ENCODE assay signal across 10 mouse cellular contexts in the genomic region with DNA sequence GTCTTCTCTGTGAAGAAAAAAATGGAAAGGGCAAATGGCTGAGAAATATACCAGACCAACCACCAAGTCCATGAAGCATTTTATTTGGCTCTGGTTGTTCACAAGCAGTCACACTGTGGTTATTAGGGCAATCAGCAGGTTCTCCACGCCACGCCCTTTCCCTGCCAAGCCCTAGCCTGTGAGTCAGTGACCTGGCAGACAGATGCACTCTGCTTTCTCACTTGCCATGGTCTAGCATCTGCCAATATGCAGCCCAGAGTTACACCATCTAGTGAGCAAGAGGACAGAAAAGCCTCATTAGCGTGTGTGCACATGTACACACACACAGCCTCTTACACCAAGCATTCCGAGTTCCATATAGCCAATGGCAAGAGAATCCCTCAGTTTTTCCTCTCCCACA. TPM values are rescaled to one million over a fixed set of nuclear protein-coding genes. Genes with fewer than 3 reads are reported as not detected.
DNase-seq lines count a peak whose midpoint lies in the region; ATAC-seq and TF ChIP-seq lines count a peak whose summit lies in the region.
"Had no signal": no experiment of that assay in that cellular context is flagged by ENCODE, and none has a peak within 500 bp of the region (broad histone marks: within the 10 kb centered on the region; RNA-seq: fewer than 3 reads in every experiment).

No protein-coding gene starts in this region.

- peak; percentile 69 for DNase-seq in kidney, adult 2 months
- DNase-seq in adipocyte (ENCODE audit: low spot score): peak; percentile 89
- peak; percentile 83 for DNase-seq in gastrocnemius, adult 2 months
- no peak for DNase-seq in forebrain, postnatal 0 days

- peaks cover 84% of the 10 kb centered on the region for H3K79me2 ChIP-seq in C2C12 (ENCODE audit: control insufficient read depth, insufficient read depth)

- H3K4me2 ChIP-seq in kidney, embryonic 15.5 days: no peak overlapping the region
- H3K4me2 ChIP-seq in forebrain, postnatal 0 days (ENCODE audit: low read depth): no peak overlapping the region
- no peak overlapping the region for H3K4me2 ChIP-seq in forebrain, embryonic 12.5 days
- H3K4me2 ChIP-seq: neural tube, embryonic 13.5 days had no signal

- no peaks in the 10 kb centered on the region for H3K9me3 ChIP-seq in kidney, embryonic 15.5 days (replicated peaks)
- no peaks in the 10 kb centered on the region for H3K9me3 ChIP-seq in forebrain, postnatal 0 days (ENCODE audit: low read length)
- no peaks in the 10 kb centered on the region for H3K9me3 ChIP-seq in forebrain, embryonic 12.5 days
- H3K9me3 ChIP-seq: neural tube, embryonic 13.5 days had no signal

- no peak overlapping the region for H3K27ac ChIP-seq in kidney, adult 2 months (ENCODE audit: insufficient read depth, low read depth, low read length)
- no peak overlapping the region for H3K27ac ChIP-seq in kidney, embryonic 15.5 days
- H3K27ac ChIP-seq in gastrocnemius, adult 2 months: peak overlapping the region; percentile 90
- no peak overlapping the region for H3K27ac ChIP-seq in forebrain, postnatal 0 days (ENCODE audit: low read depth, low read length)
- no peak overlapping the region for H3K27ac ChIP-seq in forebrain, embryonic 12.5 days
- H3K27ac ChIP-seq: neural tube, embryonic 13.5 days had no signal

- no peak for ATAC-seq in kidney, embryonic 15.5 days (replicated peaks; ENCODE audit: low FRiP score)
- no peak for ATAC-seq in forebrain, postnatal 0 days
- ATAC-seq in CD4-positive, CD25-positive, alpha-beta regulatory T cell, adult 4 months: no peak
- ATAC-seq in forebrain, embryonic 12.5 days (ENCODE audit: low FRiP score): no peak

- H3ac ChIP-seq in C2C12 (ENCODE audit: control insufficient read depth, insufficient read length, low read depth): no peak overlapping the region

- intact Hi-C loops in gastrocnemius, adult 2 months (cut with DNase I): loop anchor here (5.0 kb wide), 1 partner anchor 192 kb away; no protein-coding TSS in a partner anchor

- peaks cover 8% of the 10 kb centered on the region for H3K4me1 ChIP-seq in kidney, adult 2 months (ENCODE audit: control insufficient read depth, insufficient read depth, low read length)
- peaks cover 11% of the 10 kb centered on the region for H3K4me1 ChIP-seq in kidney, embryonic 15.5 days
- H3K4me1 ChIP-seq in forebrain, postnatal 0 days (ENCODE audit: insufficient read depth): no peaks in the 10 kb centered on the region
- H3K4me1 ChIP-seq in forebrain, embryonic 12.5 days: peaks cover 8% of the 10 kb centered on the region

- no peak overlapping the region for H3K4me3 ChIP-seq in kidney, adult 2 months (ENCODE audit: insufficient read depth, low read depth, low read length)
- H3K4me3 ChIP-seq in kidney, embryonic 15.5 days (replicated peaks): no peak overlapping the region
- no peak overlapping the region for H3K4me3 ChIP-seq in C2C12 (ENCODE audit: insufficient read depth, poor library complexity, severe bottlenecking)
- H3K4me3 ChIP-seq in gastrocnemius, adult 2 months: no peak overlapping the region; the same call in 1 of the 2 replicates
- H3K4me3 ChIP-seq in forebrain, postnatal 0 days (ENCODE audit: low read depth, low read length): no peak overlapping the region
- H3K4me3 ChIP-seq in forebrain, embryonic 12.5 days (replicated peaks): no peak overlapping the region
- H3K4me3 ChIP-seq: left cerebral cortex, adult 2 months; neural tube, embryonic 13.5 days had no signal

- no peak for TF ChIP-seq POLR2A in kidney, adult 2 months (IDR thresholded peaks at IDR 0.05; ENCODE audit: low read depth, low read length)

- no peak overlapping the region for H3K9ac ChIP-seq in kidney, embryonic 15.5 days
- no peak overlapping the region for H3K9ac ChIP-seq in forebrain, postnatal 0 days
- no peak overlapping the region for H3K9ac ChIP-seq in forebrain, embryonic 12.5 days
- H3K9ac ChIP-seq: neural tube, embryonic 13.5 days had no signal

- no peaks in the 10 kb centered on the region for H3K36me3 ChIP-seq in kidney, adult 2 months (ENCODE audit: control insufficient read depth, insufficient read depth, low read length)
- H3K36me3 ChIP-seq in kidney, embryonic 15.5 days: peaks cover 42% of the 10 kb centered on the region
- H3K36me3 ChIP-seq in C2C12 (ENCODE audit: control insufficient read depth, insufficient read depth): peaks cover 16% of the 10 kb centered on the region
- H3K36me3 ChIP-seq in forebrain, postnatal 0 days (ENCODE audit: insufficient read depth): peaks cover 15% of the 10 kb centered on the region
- peaks cover 18% of the 10 kb centered on the region for H3K36me3 ChIP-seq in forebrain, embryonic 12.5 days (replicated peaks)

- H3K27me3 ChIP-seq in kidney, adult 2 months (replicated peaks; ENCODE audit: control insufficient read depth, insufficient read depth, low read length): no peaks in the 10 kb centered on the region
- H3K27me3 ChIP-seq in kidney, embryonic 15.5 days: no peaks in the 10 kb centered on the region
- H3K27me3 ChIP-seq in C2C12 (ENCODE audit: control insufficient read depth, insufficient read depth, insufficient read length): no peaks in the 10 kb centered on the region
- no peaks in the 10 kb centered on the region for H3K27me3 ChIP-seq in forebrain, postnatal 0 days (ENCODE audit: insufficient read depth, low read length)
- H3K27me3 ChIP-seq in forebrain, embryonic 12.5 days: no peaks in the 10 kb centered on the region
- H3K27me3 ChIP-seq: neural tube, embryonic 13.5 days had no signal

- H3K79me3 ChIP-seq in C2C12 (ENCODE audit: low read depth): peaks cover 56% of the 10 kb centered on the region

- no peak for TF ChIP-seq CTCF in kidney, adult 2 months (conservative IDR thresholded peaks at IDR 0.05; ENCODE audit: insufficient read depth, insufficient read length, low read depth, low read length)
- no peak for TF ChIP-seq CTCF in C2C12 (IDR thresholded peaks at IDR 0.05; ENCODE audit: control insufficient read depth, insufficient read depth, insufficient read length)
- TF ChIP-seq CTCF in gastrocnemius, adult 2 months (IDR thresholded peaks at IDR 0.05): no peak
- no peak for TF ChIP-seq CTCF in forebrain, postnatal 0 days (IDR thresholded peaks at IDR 0.05; ENCODE audit: low read depth)

- WGBS in kidney, adult 2 months: 70% methylated on average over 4 of the region's 4 CpGs
- WGBS in kidney, embryonic 15.5 days: 91% methylated on average over 4 of the region's 4 CpGs
- 80% methylated on average over 4 of the region's 4 CpGs for WGBS in forebrain, postnatal 0 days
- 95% methylated on average over 4 of the region's 4 CpGs for WGBS in forebrain, embryonic 12.5 days

TF ChIP-seq in C2C12, 6 proteins besides CTCF, POLR2A, EP300 and RAD21:
- TF ChIP-seq CEBPB (IDR thresholded peaks at IDR 0.05; ENCODE audit: low read depth) (peak; percentile 19), MAX (IDR thresholded peaks at IDR 0.05) (peak; percentile 33), MYOG (IDR thresholded peaks at IDR 0.05; ENCODE audit: control insufficient read depth, extremely low read depth, insufficient read length) (no peak), FOSL1 (IDR thresholded peaks at IDR 0.05; ENCODE audit: insufficient read depth, low read length, poor library complexity, severe bottlenecking) (no peak), USF1 (IDR thresholded peaks at IDR 0.05; ENCODE audit: low read depth) (no peak), MYOD1 (IDR thresholded peaks at IDR 0.05; ENCODE audit: control insufficient read depth, insufficient read length, low read depth) (peak; percentile 63)

RNA-seq across cellular contexts. Expression of gene Cdh15, which starts 57.6 kb away (rescaled TPM):
- polyA plus RNA-seq in kidney, adult 2 months (2012; rRNA removed): 0.11 TPM in 1 of 2 replicates, not detected in the other
- 2.3 and 3.2 TPM in 2 replicates for polyA plus RNA-seq in kidney, embryonic 15.5 days (2015; fragmentation: Nextera tagmentation; extraction: Ambion mirVana)
- 108 TPM for polyA plus RNA-seq in C2C12 (2012; fragmentation: generic; extraction: Trizol)
- 10 to 100 TPM; 19.0 to 22.8 TPM for total RNA-seq in gastrocnemius, adult 2 months (2021)
- total RNA-seq in forebrain, postnatal 0 days (2014; rRNA removed): 1.7 and 1.8 TPM in 2 replicates
- polyA plus RNA-seq in forebrain, postnatal 0 days (2015; fragmentation: Nextera tagmentation; extraction: Ambion mirVana): 2.7 and 3.3 TPM in 2 replicates
- polyA plus RNA-seq in CD4-positive, CD25-positive, alpha-beta regulatory T cell, adult 4 months (2017; shearing (Covaris generic)): under 1 TPM in 1 of 2 experiments, not detected in 1; 0.16 TPM
- 0.51 and 0.73 TPM in 2 replicates for polyA plus RNA-seq in forebrain, embryonic 12.5 days (2016; fragmentation: Nextera tagmentation; extraction: Ambion mirVana)

Comparison
In these comparisons a context has a peak if more than half of its experiments do, and no peak if none do; other contexts are left out.
1. RNA of gene Cdh15, which starts 57.6 kb away (polyA plus RNA-seq): 108 TPM in C2C12 (single experiment); 2.7 to 3.3 TPM in forebrain, postnatal 0 days, 2.3 to 3.2 TPM in kidney, embryonic 15.5 days, 0.51 to 0.73 TPM in forebrain, embryonic 12.5 days, 0.16 TPM in CD4-positive, CD25-positive, alpha-beta regulatory T cell, adult 4 months and 0.11 TPM in kidney, adult 2 months; every median in the first group is over 10 times any median in the second.